Mouse (Mus musculus) limb, embryonic 15.5 days (tissue): ENCODE data around the gene Rel. TPM values are rescaled to one million over a fixed set of nuclear protein-coding genes. Genes with fewer than 3 reads are reported as not detected.

Source experiments
- ATAC-seq: fragments of 200-750 bp; cut with Nextera tagmentation; 2 replicates; pipeline ENCODE4 v1.8.0; 2017; ENCODE audit warnings: low read depth, moderate TSS enrichment; ENCODE audit not compliant: insufficient number of reproducible peaks, low FRiP score, low TSS enrichment
- H3K27ac ChIP-seq: fragments of 300-500 bp; sonication (generic); 2 replicates; pipeline ENCODE4 v1.5.1; 2015; ENCODE audit warnings: moderate library complexity, mild to moderate bottlenecking, inconsistent platforms
- H3K27me3 ChIP-seq: fragments of 300-500 bp; sonication (generic); 2 replicates; pipeline ENCODE4 v1.6.1; 2015; ENCODE audit warnings: inconsistent platforms
- H3K36me3 ChIP-seq: fragments of 300-500 bp; sonication (generic); 2 replicates; pipeline ENCODE4 v1.6.1; 2015; ENCODE audit warnings: inconsistent platforms
- H3K4me1 ChIP-seq: fragments of 300-500 bp; sonication (generic); 2 replicates; pipeline ENCODE4 v1.6.1; 2015; ENCODE audit warnings: inconsistent platforms
- H3K4me2 ChIP-seq: fragments of 300-500 bp; sonication (generic); 2 replicates; pipeline ENCODE4 v1.6.1; 2015; ENCODE audit warnings: mild to moderate bottlenecking, inconsistent platforms
- H3K4me3 ChIP-seq: fragments of 300-500 bp; sonication (generic); 2 replicates; pipeline ENCODE4 v1.5.1; 2015; ENCODE audit warnings: mild to moderate bottlenecking, inconsistent platforms
- H3K9ac ChIP-seq: fragments of 300-500 bp; sonication (generic); 2 replicates; pipeline ENCODE4 v1.6.1; 2015; ENCODE audit warnings: inconsistent platforms
- H3K9me3 ChIP-seq: fragments of 300-500 bp; sonication (generic); 2 replicates; pipeline ENCODE4 v1.6.1; 2016; ENCODE audit warnings: inconsistent platforms
- WGBS: fragments of 180-500 bp; shearing (Covaris S2); methylation state at CpG from one replicate; pipeline ENCODE4 v1.1.7; 2015; 5-methylcytosine and 5-hydroxymethylcytosine counted together
- polyA plus RNA-seq: library from polyadenylated mRNA; unstranded; fragments of >200 nt; fragmentation: Nextera tagmentation; extraction: Ambion mirVana; gene quantifications from 2 replicates; pipeline ENCODE4 v1.2.1, GENCODE M21; 2015

Gene Rel
- polyA plus RNA-seq, 1 experiment from 2014 or later: 1.4 TPM

DNA sequence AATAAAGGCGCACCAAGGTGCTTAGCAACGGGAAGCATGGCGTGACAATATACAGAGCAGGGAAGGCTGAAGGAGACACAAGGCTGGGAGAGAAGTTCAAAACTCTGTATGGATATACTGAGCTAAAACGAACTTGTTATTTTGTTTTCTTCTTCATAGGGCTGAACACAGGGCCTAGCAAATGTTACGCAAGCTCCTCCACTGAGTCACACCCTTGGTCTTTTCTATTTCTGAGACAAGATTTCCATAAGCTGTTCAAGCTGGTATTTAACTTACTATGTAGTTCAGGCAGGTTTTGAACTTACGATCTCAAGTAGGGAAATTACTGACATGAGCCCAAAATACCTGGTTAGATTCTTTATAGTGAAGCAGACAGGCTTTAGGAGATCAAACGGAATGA is 29.4 kb downstream of the Rel start:
- Histone ChIP-seq H3K27me3 (no peaks in the 10 kb centered on the region), H3K9me3 (no peaks in the 10 kb centered on the region), H3K27ac (no peak overlapping the region), H3K4me3 (no peak overlapping the region), H3K4me1 (no peaks in the 10 kb centered on the region), H3K4me2 (no peak overlapping the region), H3K36me3 (peaks cover 7% of the 10 kb centered on the region; the same call in 1 of the 2 replicates), H3K9ac (no peak overlapping the region)
- WGBS: 90% methylated on average over 7 of the region's 7 CpGs
- ATAC-seq: no peak

DNA sequence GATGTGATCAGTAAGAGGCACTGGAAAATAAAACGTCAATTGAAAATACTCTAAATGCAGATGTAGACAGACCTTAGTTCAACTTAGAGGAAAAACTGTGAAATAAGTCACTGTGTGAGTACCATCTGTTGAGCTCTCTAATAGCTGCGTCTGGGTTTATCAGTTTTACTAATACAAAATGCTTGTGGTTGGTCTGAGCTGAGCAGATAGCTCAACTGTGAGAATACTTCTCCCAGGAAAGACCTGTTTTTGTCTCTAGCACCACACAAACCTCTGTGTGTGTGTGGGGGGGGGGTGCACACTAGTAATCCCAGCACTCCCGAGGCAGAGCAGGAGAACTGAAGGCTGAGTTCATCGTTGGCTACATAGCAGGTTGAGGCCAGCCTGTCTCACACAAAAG is 29.9 kb downstream of the Rel start:
- Histone ChIP-seq H3K4me2 (no peak overlapping the region), H3K27ac (no peak overlapping the region), H3K4me1 (no peaks in the 10 kb centered on the region), H3K36me3 (peaks cover 7% of the 10 kb centered on the region; the same call in 1 of the 2 replicates), H3K9ac (no peak overlapping the region), H3K9me3 (no peaks in the 10 kb centered on the region), H3K4me3 (no peak overlapping the region), H3K27me3 (no peaks in the 10 kb centered on the region)
- WGBS: 73% methylated on average over 4 of the region's 4 CpGs
- no peak for ATAC-seq

DNA sequence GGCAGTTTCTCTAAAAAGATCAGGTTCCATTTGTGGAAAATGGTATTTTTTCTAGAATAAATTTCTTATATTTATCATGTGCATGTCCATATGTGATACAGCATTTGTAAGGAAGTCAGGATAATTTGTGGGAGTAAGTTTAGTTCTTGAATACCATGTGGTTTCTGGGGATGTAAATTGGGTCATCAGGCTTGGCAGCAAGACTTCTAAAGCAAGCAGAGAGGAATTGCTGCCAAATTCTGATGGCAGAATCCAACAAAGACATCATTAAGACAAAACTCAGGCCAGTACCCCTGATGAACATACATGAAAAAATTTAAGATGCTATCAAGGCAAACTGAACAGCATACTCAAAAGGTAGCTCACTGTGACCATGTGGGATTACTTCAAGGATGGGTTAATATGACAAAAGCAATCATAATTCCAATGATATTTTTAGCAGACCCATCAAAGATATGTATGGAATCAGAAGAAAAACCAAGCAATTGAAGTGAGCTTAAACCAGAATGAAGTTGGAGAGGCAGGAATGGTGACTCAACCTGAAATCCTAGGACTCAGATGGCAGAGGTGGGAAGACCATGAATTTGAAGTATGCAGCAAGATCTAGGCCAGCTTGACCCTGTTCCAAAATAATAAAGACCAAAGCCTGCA is 34.8 kb downstream of the Rel start:
- ATAC-seq: no peak

DNA sequence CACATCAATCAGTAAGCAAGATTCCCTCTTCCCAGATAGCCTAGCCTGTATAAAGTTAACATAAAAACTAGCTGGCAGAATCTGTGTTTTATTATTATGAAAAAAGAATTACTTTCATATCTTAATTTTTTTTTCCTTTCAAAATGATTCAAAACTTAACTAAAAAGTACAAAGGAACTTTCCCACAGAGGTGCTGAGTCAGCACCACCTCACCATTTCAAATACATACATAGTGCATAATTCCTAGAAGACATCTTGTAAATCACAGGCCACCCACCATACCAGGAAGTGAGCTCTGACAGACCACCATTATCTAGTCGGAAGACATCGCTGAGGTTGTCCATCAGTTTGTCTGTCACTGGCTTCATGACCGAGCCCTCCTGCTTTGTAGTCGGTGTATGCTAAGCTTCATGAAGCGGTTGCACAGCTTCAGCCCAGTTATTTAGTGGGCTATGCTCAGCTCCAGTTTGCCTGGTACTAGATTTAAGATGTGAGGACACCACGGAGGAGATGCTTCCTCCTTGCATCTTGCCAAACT is 36.0 kb downstream of the Rel start:
- Histone ChIP-seq H3K4me2 (no peak overlapping the region), H3K27ac (no peak overlapping the region), H3K9ac (no peak overlapping the region), H3K27me3 (no peaks in the 10 kb centered on the region), H3K4me3 (no peak overlapping the region), H3K4me1 (no peaks in the 10 kb centered on the region), H3K9me3 (no peaks in the 10 kb centered on the region), H3K36me3 (peaks cover 18% of the 10 kb centered on the region)
- ATAC-seq: no peak
- WGBS: 87% methylated on average over 6 of the region's 6 CpGs

More for the DNA sequence above, 34.8 kb downstream of the Rel start:
- 0 out of 2 replicates have a peak, but pooled peaks cover 8% of the 10 kb centered on the region for H3K36me3 ChIP-seq
- no peaks in the 10 kb centered on the region for H3K4me1 ChIP-seq
- no peak overlapping the region for H3K4me3 ChIP-seq
- H3K9me3 ChIP-seq: no peaks in the 10 kb centered on the region
- no peak overlapping the region for H3K4me2 ChIP-seq
- no peak overlapping the region for H3K27ac ChIP-seq
- no peaks in the 10 kb centered on the region for H3K27me3 ChIP-seq
- no peak overlapping the region for H3K9ac ChIP-seq

DNA sequence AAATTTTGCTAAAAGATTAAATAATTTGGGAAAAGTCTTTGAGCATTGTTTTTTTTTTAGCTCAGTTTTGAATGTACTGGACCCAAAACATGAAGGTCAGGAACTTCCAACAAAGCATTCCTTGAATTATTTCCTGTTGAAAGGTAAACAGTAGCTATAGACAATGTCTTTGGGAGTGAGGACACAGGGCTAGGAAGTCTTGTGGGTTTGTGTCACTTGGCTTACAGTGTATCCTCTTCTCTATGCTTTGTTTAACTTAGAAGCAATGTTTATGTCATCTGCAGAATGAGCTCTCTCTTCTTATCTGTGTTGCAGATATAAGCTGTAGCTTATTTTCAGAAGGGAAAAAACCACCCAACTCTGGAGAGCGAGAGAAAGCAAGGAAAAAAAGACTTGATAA is 37.9 kb downstream of the Rel start:
- Histone ChIP-seq H3K27ac (no peak overlapping the region), H3K4me1 (no peaks in the 10 kb centered on the region), H3K4me3 (no peak overlapping the region), H3K9ac (no peak overlapping the region), H3K27me3 (no peaks in the 10 kb centered on the region), H3K4me2 (no peak overlapping the region), H3K36me3 (peaks cover 29% of the 10 kb centered on the region), H3K9me3 (no peaks in the 10 kb centered on the region)
- WGBS: 84% methylated on average over 1 of the region's 1 CpGs
- ATAC-seq: no peak

DNA sequence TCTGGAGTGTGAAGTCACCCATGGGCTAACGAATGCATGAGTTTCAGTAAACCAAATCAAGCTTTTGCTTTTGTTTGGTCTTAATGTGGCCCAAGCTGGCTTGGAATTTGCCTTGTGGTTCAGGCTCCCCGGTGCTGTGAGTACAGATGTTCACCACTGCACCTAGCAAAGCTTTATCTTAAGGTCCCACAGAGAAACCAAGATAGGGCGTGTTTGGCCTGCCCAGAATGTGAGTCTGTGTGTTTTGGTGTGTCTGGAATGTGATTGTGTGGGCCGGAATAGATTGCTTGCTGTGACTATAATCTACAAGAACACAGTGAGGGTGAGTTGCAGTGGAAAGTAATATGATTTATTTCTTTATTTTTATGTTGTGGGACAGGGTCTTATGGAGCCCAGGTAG is 40.6 kb downstream of the Rel start:
- H3K27ac ChIP-seq: no peak overlapping the region
- H3K4me3 ChIP-seq: no peak overlapping the region
- H3K4me1 ChIP-seq: no peaks in the 10 kb centered on the region
- WGBS: 84% methylated on average over 4 of the region's 4 CpGs
- H3K9ac ChIP-seq: no peak overlapping the region
- no peaks in the 10 kb centered on the region for H3K9me3 ChIP-seq
- H3K36me3 ChIP-seq: peaks cover 42% of the 10 kb centered on the region
- no peak overlapping the region for H3K4me2 ChIP-seq
- ATAC-seq: no peak
- H3K27me3 ChIP-seq: no peaks in the 10 kb centered on the region

DNA sequence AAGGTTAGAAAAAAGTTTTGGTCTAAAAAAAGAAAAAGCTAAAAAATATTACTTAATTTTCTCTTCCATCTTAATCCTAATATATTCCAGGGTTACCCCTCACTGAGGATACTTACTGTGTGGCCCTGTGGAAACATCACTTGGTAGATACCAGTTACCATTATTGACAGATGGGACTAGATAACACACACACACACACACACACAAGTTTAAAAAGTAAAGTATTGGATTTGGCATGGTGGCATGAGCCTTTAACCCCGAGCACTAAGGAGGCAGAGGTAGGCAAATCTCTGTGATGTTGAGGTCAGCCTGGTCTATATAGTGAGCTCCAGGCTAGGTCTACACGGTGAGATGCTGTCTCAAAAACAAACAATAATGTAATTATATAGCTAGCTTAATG is 42.6 kb downstream of the Rel start:
- Histone ChIP-seq H3K27ac (no peak overlapping the region), H3K9me3 (no peaks in the 10 kb centered on the region), H3K36me3 (peaks cover 45% of the 10 kb centered on the region), H3K4me3 (no peak overlapping the region), H3K27me3 (no peaks in the 10 kb centered on the region), H3K9ac (no peak overlapping the region), H3K4me1 (no peaks in the 10 kb centered on the region), H3K4me2 (no peak overlapping the region)
- WGBS: 87% methylated on average over 2 of the region's 2 CpGs
- ATAC-seq: no peak

DNA sequence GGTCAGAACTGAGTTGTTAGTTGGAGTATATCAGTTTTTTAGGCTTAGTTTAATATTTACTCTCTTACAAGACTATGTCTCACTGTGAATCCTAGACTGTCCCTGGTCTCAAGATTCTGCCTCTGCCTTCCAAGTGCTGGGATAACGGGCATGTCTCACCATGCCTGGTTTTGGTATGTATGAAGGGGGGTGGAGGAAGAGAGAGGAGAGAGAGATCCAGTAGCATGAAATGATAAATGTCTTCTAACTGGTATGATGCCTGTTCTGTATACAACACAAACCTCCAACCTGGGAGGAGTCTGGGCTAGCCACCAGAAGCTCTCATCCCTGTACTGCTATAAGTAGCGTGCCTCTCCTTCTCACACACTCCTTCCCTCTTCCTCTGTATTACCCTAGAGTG is 44.3 kb downstream of the Rel start:
- no peak overlapping the region for H3K4me3 ChIP-seq
- no peak for ATAC-seq
- H3K9me3 ChIP-seq: no peaks in the 10 kb centered on the region
- no peaks in the 10 kb centered on the region for H3K4me1 ChIP-seq
- peaks cover 55% of the 10 kb centered on the region for H3K36me3 ChIP-seq
- H3K4me2 ChIP-seq: no peak overlapping the region
- H3K9ac ChIP-seq: no peak overlapping the region
- H3K27ac ChIP-seq: no peak overlapping the region
- H3K27me3 ChIP-seq: no peaks in the 10 kb centered on the region
- 79% methylated on average over 2 of the region's 2 CpGs for WGBS

DNA sequence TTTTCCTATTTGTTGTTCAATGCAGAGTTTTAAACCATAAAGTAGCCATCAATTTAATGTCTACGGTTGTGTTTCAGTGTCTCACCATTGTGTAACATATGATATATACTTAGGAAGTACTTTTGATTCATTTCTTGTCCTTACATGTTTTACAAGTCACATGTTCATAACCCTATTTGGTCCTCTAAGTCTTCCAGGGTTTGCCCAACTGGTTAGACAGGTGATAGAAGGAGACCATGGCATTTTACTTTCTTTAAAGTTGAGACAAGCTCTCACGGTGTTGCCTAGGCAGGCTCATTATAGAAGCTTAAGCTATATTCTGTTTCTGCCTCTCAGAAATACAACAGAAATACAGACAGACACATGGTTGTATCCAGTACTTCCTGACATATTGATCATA is 44.9 kb downstream of the Rel start:
- Histone ChIP-seq H3K4me2 (no peak overlapping the region), H3K9me3 (no peaks in the 10 kb centered on the region), H3K36me3 (peaks cover 55% of the 10 kb centered on the region), H3K27me3 (no peaks in the 10 kb centered on the region), H3K4me1 (no peaks in the 10 kb centered on the region), H3K4me3 (no peak overlapping the region), H3K9ac (no peak overlapping the region), H3K27ac (no peak overlapping the region)
- 82% methylated on average over 2 of the region's 2 CpGs for WGBS
- no peak for ATAC-seq

DNA sequence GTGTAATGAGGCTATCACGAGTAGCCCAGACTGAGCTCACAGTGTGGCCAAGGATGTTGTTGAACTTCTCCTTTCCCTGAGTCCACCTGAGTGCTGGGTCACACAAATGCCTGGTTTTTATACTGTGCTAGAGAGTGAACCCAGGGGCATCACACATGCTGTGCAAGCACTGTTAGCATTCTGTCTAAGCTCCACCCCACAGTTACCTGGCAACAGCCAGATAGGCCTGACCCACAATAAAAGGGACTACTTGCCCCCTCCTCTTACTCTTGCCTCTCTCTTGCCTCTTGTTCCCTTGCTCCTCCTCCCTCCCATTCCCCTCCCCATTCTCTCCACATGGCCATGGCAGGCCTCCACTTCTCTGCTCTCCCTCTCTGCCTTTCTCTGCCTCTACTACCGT is 48.4 kb downstream of the Rel start:
- H3K27ac ChIP-seq: no peak overlapping the region
- H3K4me2 ChIP-seq: no peak overlapping the region
- no peak for ATAC-seq
- no peak overlapping the region for H3K4me3 ChIP-seq
- H3K9me3 ChIP-seq: no peaks in the 10 kb centered on the region
- no peak overlapping the region for H3K9ac ChIP-seq
- no peaks in the 10 kb centered on the region for H3K4me1 ChIP-seq
- 46% methylated on average over 2 of the region's 2 CpGs for WGBS
- H3K27me3 ChIP-seq: no peaks in the 10 kb centered on the region
- H3K36me3 ChIP-seq: peaks cover 58% of the 10 kb centered on the region

DNA sequence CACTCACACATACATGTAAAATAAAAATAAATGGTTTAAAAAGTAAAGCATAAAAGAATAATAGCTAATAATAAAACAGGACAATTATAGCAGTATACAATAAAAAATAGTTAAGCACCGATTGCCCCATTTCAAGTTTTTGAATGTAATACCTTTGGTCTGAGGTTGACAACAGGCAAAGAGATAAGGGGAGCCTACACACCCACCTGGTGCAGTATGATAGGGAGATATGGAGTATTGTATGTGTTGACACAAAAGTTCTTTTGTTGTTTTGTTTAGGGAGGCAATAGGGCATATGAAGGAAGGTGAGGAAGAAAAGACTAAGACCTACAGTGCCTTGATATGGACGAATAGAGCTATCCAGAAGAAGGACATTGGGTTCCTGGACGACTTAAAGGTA is 50.9 kb downstream of the Rel start:
- Histone ChIP-seq H3K4me1 (no peaks in the 10 kb centered on the region), H3K4me3 (no peak overlapping the region), H3K36me3 (peaks cover 61% of the 10 kb centered on the region), H3K9ac (no peak overlapping the region), H3K9me3 (no peaks in the 10 kb centered on the region), H3K27me3 (no peaks in the 10 kb centered on the region), H3K27ac (no peak overlapping the region), H3K4me2 (no peak overlapping the region)
- 80% methylated on average over 3 of the region's 3 CpGs for WGBS
- ATAC-seq: no peak

DNA sequence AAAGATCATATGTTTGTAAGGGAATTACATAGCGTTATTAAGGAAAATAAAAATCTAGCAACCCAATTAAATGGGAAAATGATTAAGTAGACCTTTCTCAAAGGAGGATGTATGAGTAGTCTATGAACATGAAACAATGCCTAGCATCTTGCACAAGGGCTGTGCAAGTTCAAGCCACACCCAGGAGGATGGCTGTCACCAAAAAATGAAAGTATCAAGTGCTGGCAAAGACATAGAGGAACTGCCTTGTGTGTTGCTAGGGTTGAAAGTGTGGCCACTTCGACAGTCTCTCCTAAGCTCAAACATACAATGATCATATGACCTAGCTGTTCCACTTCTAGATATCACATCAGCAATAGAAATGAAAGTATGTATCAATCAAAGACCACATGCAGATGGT is 51.9 kb downstream of the Rel start:
- no peak for ATAC-seq
- no peak overlapping the region for H3K27ac ChIP-seq
- 94% methylated on average over 2 of the region's 2 CpGs for WGBS
- H3K9me3 ChIP-seq: no peaks in the 10 kb centered on the region
- peaks cover 63% of the 10 kb centered on the region for H3K36me3 ChIP-seq
- H3K4me1 ChIP-seq: no peaks in the 10 kb centered on the region
- no peak overlapping the region for H3K4me2 ChIP-seq
- no peaks in the 10 kb centered on the region for H3K27me3 ChIP-seq
- H3K4me3 ChIP-seq: no peak overlapping the region
- H3K9ac ChIP-seq: no peak overlapping the region

DNA sequence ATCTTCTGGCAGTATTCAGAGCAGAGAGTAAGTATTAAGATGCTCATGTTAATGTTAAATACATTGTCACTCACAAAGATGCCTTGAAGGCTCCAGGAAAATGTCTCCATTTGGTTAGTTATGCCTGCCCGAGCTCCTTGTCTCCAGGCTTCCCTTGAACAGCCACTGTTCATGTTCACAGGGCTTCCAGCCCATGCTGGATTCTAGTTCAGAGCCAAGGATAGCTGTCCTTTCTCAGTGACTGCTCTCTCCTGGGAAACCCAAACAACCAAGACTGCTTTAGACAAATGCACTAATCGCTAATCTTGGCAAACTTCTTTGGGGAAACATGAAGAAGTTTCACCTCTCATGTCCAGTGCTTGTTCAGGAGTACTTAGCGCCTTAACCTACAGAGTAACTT is 58.5 kb downstream of the Rel start:
- no peak for ATAC-seq

More for the DNA sequence above, 58.5 kb downstream of the Rel start:
- Histone ChIP-seq H3K36me3 (peaks cover 69% of the 10 kb centered on the region), H3K27ac (0 out of 2 replicates have a peak overlapping the region, but pooled peaks have one; percentile 27), H3K9ac (no peak overlapping the region), H3K4me3 (no peak overlapping the region), H3K27me3 (no peaks in the 10 kb centered on the region), H3K9me3 (no peaks in the 10 kb centered on the region), H3K4me1 (no peaks in the 10 kb centered on the region), H3K4me2 (no peak overlapping the region)
- 89% methylated on average over 3 of the region's 3 CpGs for WGBS
